Mouse (Mus musculus): ENCODE results near the gene Mucl3.

Gene Mucl3

DNA sequence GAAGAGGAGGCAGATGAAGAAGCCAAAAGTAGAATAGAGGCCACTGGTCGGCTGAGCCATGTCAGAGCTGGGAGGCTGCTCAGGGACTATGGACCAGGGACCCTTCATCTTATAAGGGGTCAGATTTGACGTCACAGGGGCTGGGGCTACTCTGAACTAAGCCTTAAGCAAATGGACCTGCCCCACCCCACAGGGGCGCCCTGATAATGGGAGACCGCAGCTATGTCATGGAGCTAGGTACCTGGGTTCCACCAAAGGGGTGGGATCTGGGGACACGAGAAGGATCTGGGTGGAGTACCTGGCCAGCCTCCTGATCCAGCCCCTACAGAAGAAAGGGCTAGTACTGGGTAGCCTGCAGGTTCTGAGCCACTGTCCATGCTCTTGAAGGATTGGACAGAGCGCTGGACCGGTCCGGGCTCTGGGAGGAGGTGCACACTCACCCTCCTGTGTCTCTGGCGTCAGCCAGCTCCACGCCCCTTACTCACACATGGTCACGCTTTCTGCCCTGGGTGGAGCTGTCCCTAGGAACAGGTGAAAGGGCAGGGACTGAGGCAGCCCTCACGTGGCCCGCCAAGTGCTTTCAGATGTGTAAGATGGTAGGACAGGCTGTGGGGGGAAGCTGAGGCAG, at the start of gene Mucl3:
Gene Mucl3, minus strand, starts transcription at position 87 of the 628 bp plus-strand sequence.
- no peak for DNase-seq

- DNase-seq: no peak
Measured at GRCm38 (mm10) chr17:35692368-35692767, 48.9 kb upstream of the Mucl3 start.

- DNase-seq: no peak
Measured at GRCm38 (mm10) chr17:35691811-35692210, 48.3 kb upstream of the Mucl3 start.

- DNase-seq: no peak
Measured at GRCm38 (mm10) chr17:35689936-35690645, 46.6 kb upstream of the Mucl3 start.

- no peak for DNase-seq
Measured at GRCm38 (mm10) chr17:35688347-35689175, 45.1 kb upstream of the Mucl3 start.

GRCm38 (mm10) chr17:35685061-35685460, 41.6 kb upstream of the Mucl3 start:
- no peak for DNase-seq

- DNase-seq: no peak
Measured at GRCm38 (mm10) chr17:35681986-35682385, 38.5 kb upstream of the Mucl3 start.

DNA sequence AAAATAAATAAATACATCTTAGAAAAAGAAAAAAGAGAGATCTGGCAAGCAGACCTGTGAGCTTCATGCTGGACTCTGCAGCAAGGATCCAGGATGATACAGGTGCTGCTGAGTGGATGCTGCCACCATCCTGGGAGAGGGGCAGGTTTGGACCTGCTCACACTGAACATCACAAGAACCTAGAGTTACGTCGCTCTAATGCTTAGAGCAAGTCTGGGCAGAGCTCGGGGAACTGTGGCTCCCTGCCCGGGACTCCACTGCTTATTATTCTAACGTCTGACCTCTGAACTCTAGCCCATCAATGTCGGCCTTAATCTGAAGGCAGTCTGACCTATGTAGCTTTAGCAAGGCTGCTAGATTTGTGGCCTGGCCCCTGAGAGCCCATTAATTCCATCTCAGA, 37.1 kb upstream of the Mucl3 start:
- no peak for DNase-seq

DNA sequence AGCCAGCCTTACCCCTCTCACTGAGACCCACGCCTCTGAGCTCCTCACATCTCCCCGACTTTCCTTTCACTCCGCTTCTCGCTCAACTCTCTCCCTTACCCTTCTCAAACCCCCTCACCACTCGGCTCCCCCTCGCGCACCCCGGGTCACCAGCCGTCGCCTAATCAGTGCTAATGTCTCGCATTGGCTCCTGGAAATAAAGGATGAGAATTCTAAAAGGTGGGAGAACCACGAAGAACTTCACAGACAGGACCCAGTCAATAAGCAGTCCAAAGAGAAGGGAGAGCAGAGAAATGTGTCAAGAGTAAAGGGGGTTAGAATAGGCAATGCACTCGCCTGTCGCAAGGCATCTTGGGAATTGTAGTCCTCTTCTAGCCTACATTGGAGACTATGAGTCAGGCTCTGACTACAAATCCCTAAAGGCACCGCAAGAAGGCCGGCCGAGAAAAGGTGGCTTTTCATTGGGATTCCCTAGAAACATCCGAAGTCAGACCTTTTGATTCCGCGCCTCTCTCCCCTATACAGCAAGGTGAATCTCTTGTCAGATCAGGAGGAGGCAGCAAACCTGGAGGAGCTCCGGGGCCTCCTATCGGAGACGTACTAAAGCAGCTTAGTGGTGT, 30.0 kb upstream of the Mucl3 start, which contains the start of gene Gtf2h4:
Gene Gtf2h4, minus strand, starts transcription at position 324 of the 620 bp plus-strand sequence.
- peak; percentile 67 to 78 for DNase-seq

- DNase-seq: no peak
Measured at GRCm38 (mm10) chr17:35672527-35672926, 29.0 kb upstream of the Mucl3 start.

- DNase-seq: no peak
Measured at GRCm38 (mm10) chr17:35671846-35672245, 28.4 kb upstream of the Mucl3 start.

DNA sequence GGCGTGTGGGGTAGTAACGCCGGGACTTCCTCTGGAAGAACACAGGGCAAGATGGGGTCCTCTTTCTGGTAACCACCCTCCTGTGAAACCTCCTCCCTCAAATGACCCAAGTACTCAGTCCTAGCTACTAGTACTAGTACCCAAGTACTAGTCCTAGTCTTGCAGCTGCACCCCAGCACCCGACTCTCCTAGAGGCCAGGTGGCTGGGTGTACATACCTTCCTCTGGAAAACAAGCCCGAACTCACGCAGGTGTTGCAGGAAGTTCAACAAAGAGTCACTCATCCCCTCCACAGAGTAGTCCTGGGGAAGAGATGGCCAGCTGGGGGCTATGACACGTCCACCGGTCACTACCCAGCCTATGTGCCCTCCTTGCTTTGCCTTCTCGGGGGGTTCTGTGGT, 26.2 kb upstream of the Mucl3 start:
- DNase-seq: no peak

DNA sequence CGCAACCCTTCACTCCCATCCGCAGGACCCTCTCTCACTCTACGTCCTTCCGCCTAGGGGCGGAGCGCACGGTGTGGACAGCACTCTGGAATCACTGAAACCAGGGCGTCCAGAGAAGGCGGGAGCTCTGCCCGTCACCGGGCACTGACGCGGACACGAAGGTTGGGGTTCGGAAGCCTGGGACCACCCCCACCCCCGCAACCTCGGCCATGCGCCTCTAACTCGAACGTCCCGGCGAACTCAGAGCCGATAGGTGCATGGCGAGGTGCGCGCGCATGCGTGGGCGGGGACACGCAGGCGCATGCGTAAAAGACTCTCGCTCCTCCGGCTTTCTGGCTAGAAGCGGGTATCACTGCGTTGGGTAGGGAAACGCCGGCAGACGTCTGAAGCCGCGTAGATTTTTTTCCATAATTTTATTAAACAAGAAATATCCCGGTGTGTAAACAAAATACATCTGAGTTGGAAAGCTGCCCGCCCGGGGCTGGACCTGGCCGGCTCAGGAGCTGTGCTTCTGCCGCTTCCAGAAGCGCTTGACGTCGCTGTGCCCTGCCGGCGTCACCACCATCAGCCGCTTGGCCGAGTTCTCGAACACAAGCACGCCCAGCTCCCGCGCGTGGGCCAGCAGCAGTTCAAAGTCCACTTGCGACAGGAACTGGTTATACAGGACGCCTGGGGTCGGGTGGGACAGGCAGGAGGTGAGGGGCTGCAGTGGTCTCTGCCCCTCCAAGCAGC, 24.0 kb upstream of the Mucl3 start, which contains the start of gene Vars2:
Gene Vars2, minus strand, starts transcription at position 259 of the 732 bp plus-strand sequence.
- DNase-seq: peak; percentile 94 to 99

GRCm38 (mm10) chr17:35666851-35667256, 23.4 kb upstream of the Mucl3 start:
- DNase-seq: no peak

DNA sequence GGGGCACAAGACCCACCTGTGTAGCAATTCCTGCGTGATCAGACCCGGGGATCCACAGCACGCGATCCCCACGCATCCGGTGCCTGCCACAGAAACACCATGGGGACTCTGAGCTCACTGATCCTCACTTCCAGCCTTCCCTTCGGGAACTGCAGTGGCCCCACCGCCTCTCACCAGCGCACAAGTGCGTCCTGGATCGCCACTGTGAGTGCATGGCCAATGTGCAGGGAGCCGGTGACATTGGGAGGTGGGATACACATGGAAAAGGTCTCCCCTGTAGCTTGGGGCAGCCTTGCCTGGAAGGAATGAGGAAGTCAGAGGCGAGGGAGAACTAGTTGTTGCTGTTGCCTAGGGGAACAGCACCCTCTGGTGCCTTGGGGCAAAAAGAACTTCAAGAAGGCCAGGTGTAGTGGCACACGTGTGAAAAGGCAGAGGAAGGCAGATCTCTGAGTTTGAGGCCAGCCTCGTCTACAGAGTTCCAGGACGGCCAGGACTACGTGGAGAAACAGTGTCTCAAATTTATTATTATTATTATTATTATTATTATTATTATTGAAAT, 22.5 kb upstream of the Mucl3 start:
- peak in 1 of 2 experiments; percentile 23 for DNase-seq

- no peak for DNase-seq
Measured at GRCm38 (mm10) chr17:35653086-35653485, 9.6 kb upstream of the Mucl3 start.

DNA sequence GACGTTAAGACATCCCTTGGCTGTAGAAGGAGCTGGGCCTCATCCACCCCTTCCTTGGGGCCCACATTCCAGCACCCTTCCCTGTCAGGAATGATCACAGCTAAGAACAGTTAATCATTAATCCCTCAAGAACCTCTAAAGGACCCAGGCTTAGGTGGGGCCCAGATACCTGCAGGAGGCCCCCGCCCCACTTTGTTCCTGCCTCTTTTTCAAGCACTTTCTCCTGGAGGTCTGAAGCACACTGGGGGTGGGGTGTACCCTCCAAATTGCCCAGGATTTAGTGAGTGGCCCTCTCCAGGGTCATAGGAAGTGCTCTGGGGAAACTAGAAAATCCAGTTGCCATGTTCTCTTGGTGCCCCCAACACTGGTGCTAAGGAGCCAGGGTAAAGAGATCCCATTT, 5.9 kb upstream of the Mucl3 start:
- DNase-seq: no peak

DNA sequence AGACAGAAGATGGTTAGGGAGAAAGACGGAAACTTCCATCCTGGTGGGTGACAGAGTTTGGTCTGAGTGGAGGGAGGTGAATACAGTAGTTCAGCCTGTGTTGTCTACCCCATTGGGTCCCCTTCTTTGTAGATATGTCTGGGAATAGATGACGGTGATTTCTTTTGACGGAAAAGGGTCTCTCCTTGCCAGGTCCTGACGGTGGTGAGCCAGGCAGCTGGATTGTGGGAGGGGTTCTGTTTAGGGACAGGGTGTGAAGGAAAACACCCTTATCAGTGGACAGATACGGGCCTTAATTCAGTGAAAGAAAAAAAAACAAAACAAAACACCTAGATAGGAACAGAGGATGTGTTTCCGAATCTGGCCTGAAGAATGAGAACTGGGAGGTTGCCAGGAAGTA, 4.1 kb downstream of the Mucl3 start:
- DNase-seq: no peak

GRCm38 (mm10) chr17:35638475-35639190, 4.9 kb downstream of the Mucl3 start:
- DNase-seq: peak in 1 of 2 experiments; percentile 17

DNA sequence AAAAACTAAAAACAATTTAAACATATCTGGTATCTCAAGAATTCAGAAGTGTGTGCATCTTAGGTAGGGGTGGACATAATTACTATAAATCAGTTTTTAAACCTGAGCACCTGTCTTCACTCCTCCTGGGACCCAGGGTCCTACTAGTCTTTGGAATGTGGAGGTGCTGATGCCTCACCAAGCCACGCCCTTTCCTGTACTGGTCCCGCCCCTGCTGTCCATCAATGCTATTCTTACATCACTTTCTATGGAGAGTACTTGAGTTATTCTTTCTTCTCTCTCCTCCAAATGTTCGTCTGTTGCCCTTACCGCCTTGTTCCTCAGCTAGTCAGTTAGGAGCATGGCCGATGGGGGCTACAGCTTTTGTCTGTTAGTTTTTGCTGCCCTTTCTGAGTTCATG, 7.1 kb downstream of the Mucl3 start:
- peak in 1 of 2 experiments; percentile 18 for DNase-seq

GRCm38 (mm10) chr17:35635699-35636111, 7.8 kb downstream of the Mucl3 start:
- DNase-seq: peak in 1 of 2 experiments; percentile 62
